Mouse (Mus musculus) E14TG2a.4 (cell line): ENCODE measurements around the gene Bscl2.

Experiments
- CTCF ChIP-seq: conservative IDR thresholded peaks from 2 replicates; pipeline ENCODE4 v1.5.1; 2014; ENCODE audit warnings: low read length
- NANOG ChIP-seq: IDR thresholded peaks from 2 replicates; pipeline ENCODE4 v1.6.1; 2014; ENCODE audit warnings: borderline replicate concordance, low read length, mixed read lengths
- POU5F1 ChIP-seq: IDR thresholded peaks from 2 replicates; pipeline ENCODE4 v1.6.1; 2014; ENCODE audit warnings: low read length, borderline replicate concordance

- TF ChIP-seq NANOG (no peak), CTCF (peak; percentile 30), POU5F1 (no peak)
Measured at GRCm38 (mm10) chr19:8837251-8837791, at the start of gene Bscl2.
